Mouse (Mus musculus): Measurements from ENCODE around the gene Gm37240. TPM values are rescaled to one million over a fixed set of nuclear protein-coding genes. Genes with fewer than 3 reads are reported as not detected.

Gm37240 gene
- total RNA-seq, 2 experiments from 2014 or later = 2.6 to 3.2 TPM

GRCm38 (mm10) chr3:85713936-85714709 lies 173.2 kb downstream of the Gm37240 start:
- intact Hi-C loops (cut with DNase I) = no loop called here
- no peak for DNase-seq (ENCODE audit: extremely low spot score in 1 of 2, low spot score in 2 of 2)

GRCm38 (mm10) chr3:85710695-85711094 lies 176.6 kb downstream of the Gm37240 start:
- intact Hi-C loops (cut with DNase I) = no loop called here
- peak in 1 of 2 experiments; percentile 23 for DNase-seq (ENCODE audit: extremely low spot score in 1 of 2, low spot score in 2 of 2)

- peak in 1 of 2 experiments; percentile 41 for DNase-seq (ENCODE audit: extremely low spot score in 1 of 2, low spot score in 2 of 2)
- intact Hi-C loops (cut with DNase I) = loop anchor here (5.0 kb wide), 2 partner anchors 215 to 425 kb away; no protein-coding TSS in a partner anchor
Measured at GRCm38 (mm10) chr3:85707421-85707820, 179.9 kb downstream of the Gm37240 start.

GRCm38 (mm10) chr3:85703141-85703882 lies 184.0 kb downstream of the Gm37240 start:
- intact Hi-C loops (cut with DNase I) = no loop called here
- DNase-seq (ENCODE audit: extremely low spot score in 1 of 2, low spot score in 2 of 2) = peak in 1 of 2 experiments; percentile 43

- DNase-seq (ENCODE audit: extremely low spot score in 1 of 2, low spot score in 2 of 2) = no peak
- intact Hi-C loops (cut with DNase I) = no loop called here
Measured at GRCm38 (mm10) chr3:85698496-85698895, 188.8 kb downstream of the Gm37240 start.

GRCm38 (mm10) chr3:85695056-85695455 lies 192.3 kb downstream of the Gm37240 start:
- intact Hi-C loops (cut with DNase I) = no loop called here

GRCm38 (mm10) chr3:85693013-85693412 lies 194.3 kb downstream of the Gm37240 start:
- intact Hi-C loops (cut with DNase I) = no loop called here
- no peak for DNase-seq (ENCODE audit: extremely low spot score in 1 of 2, low spot score in 2 of 2)

More at GRCm38 (mm10) chr3:85695056-85695455, 192.3 kb downstream of the Gm37240 start:
- no peak for DNase-seq (ENCODE audit: extremely low spot score in 1 of 2, low spot score in 2 of 2)

- intact Hi-C loops (cut with DNase I) = no loop called here
- no peak for DNase-seq (ENCODE audit: extremely low spot score in 1 of 2, low spot score in 2 of 2)
Measured at GRCm38 (mm10) chr3:85691134-85691533, 196.2 kb downstream of the Gm37240 start.

- no peak for DNase-seq (ENCODE audit: extremely low spot score in 1 of 2, low spot score in 2 of 2)
- intact Hi-C loops (cut with DNase I) = no loop called here
Measured at GRCm38 (mm10) chr3:85688341-85688740, 199.0 kb downstream of the Gm37240 start.

GRCm38 (mm10) chr3:85685271-85685670 lies 202.0 kb downstream of the Gm37240 start:
- intact Hi-C loops (cut with DNase I) = no loop called here
- DNase-seq (ENCODE audit: extremely low spot score in 1 of 2, low spot score in 2 of 2) = no peak

- intact Hi-C loops (cut with DNase I) = no loop called here
- no peak for DNase-seq (ENCODE audit: extremely low spot score in 1 of 2, low spot score in 2 of 2)
Measured at GRCm38 (mm10) chr3:85683618-85684017, 203.7 kb downstream of the Gm37240 start.

GRCm38 (mm10) chr3:85681136-85681535 lies 206.2 kb downstream of the Gm37240 start:
- intact Hi-C loops (cut with DNase I) = no loop called here
- no peak for DNase-seq (ENCODE audit: extremely low spot score in 1 of 2, low spot score in 2 of 2)

GRCm38 (mm10) chr3:85679960-85680359 lies 207.4 kb downstream of the Gm37240 start:
- no peak for DNase-seq (ENCODE audit: extremely low spot score in 1 of 2, low spot score in 2 of 2)
- intact Hi-C loops (cut with DNase I) = no loop called here

GRCm38 (mm10) chr3:85679312-85679933 lies 207.9 kb downstream of the Gm37240 start:
- intact Hi-C loops (cut with DNase I) = no loop called here
- no peak for DNase-seq (ENCODE audit: extremely low spot score in 1 of 2, low spot score in 2 of 2)

- DNase-seq (ENCODE audit: extremely low spot score in 1 of 2, low spot score in 2 of 2) = no peak
- intact Hi-C loops (cut with DNase I) = no loop called here
Measured at GRCm38 (mm10) chr3:85677952-85678351, 209.4 kb downstream of the Gm37240 start.

- peak in 1 of 2 experiments; percentile 10 for DNase-seq (ENCODE audit: extremely low spot score in 1 of 2, low spot score in 2 of 2)
- intact Hi-C loops (cut with DNase I) = no loop called here
Measured at GRCm38 (mm10) chr3:85677133-85677532, 210.2 kb downstream of the Gm37240 start.

- DNase-seq (ENCODE audit: extremely low spot score in 1 of 2, low spot score in 2 of 2) = peak in 1 of 2 experiments; percentile 6
- intact Hi-C loops (cut with DNase I) = loop anchor here (10.0 kb wide), 1 partner anchor 715 kb away; no protein-coding TSS in a partner anchor
Measured at GRCm38 (mm10) chr3:85669844-85670243, 217.5 kb downstream of the Gm37240 start.

GRCm38 (mm10) chr3:85667683-85668082 lies 219.6 kb downstream of the Gm37240 start:
- intact Hi-C loops (cut with DNase I) = loop anchor here (10.0 kb wide), 1 partner anchor 713 kb away; no protein-coding TSS in a partner anchor
- DNase-seq (ENCODE audit: extremely low spot score in 1 of 2, low spot score in 2 of 2) = no peak

- DNase-seq (ENCODE audit: extremely low spot score in 1 of 2, low spot score in 2 of 2) = no peak
- intact Hi-C loops (cut with DNase I) = loop anchor here (10.0 kb wide), 1 partner anchor 712 kb away; no protein-coding TSS in a partner anchor
Measured at GRCm38 (mm10) chr3:85666736-85667135, 220.6 kb downstream of the Gm37240 start.
